Mouse (Mus musculus) heart, postnatal 0 days (tissue): ENCODE measurements at regions not wholly inside any gene's neighbourhood (a gene's known extent, or its start where the extent isn't known, plus 50 kb on each side); places are given as distances from the start of the nearest gene placed in this dataset.

ENCODE experiments used
- CTCF ChIP-seq: IDR thresholded peaks from 2 replicates; pipeline ENCODE4 v1.5.1; 2016; ENCODE audit warnings: antibody characterized with exemption, control low read depth, low read depth
- EP300 ChIP-seq: IDR thresholded peaks from 2 replicates; pipeline ENCODE4 v1.6.1; 2016; ENCODE audit warnings: antibody characterized with exemption, low read depth

GRCm38 (mm10) chr3:21149618-21150017, 782.6 kb upstream of the Agtr1b start:
- TF ChIP-seq CTCF (no peak), EP300 (no peak)
